Mouse (Mus musculus) erythroblast, embryonic 14.5 days (primary cell): ENCODE data around the gene Abcc5.

Experiments
- GATA1 ChIP-seq: IDR thresholded peaks from 2 replicates; pipeline ENCODE4 v1.6.1; 2012; ENCODE audit warnings: low read length, inconsistent platforms, mixed read lengths
- TAL1 ChIP-seq: IDR thresholded peaks from 3 replicates; pipeline ENCODE4 v1.6.1; 2012; ENCODE audit warnings: low read length, inconsistent platforms, mixed read lengths

GRCm38 (mm10) chr16:20464725-20465124 is 38.5 kb upstream of the Abcc5 start:
- TF ChIP-seq TAL1 (no peak), GATA1 (no peak)
